Mouse (Mus musculus) olfactory bulb, adult 2 months (tissue): ENCODE data around the gene Gpr35. TPM values are rescaled to one million over a fixed set of nuclear protein-coding genes. Genes with fewer than 3 reads are reported as not detected.
A peak's percentile ranks its signal among the peaks of the same experiment; 100 is the strongest.

Experiments used
- H3K27ac ChIP-seq: fragments of 200-500 bp; 2 replicates; pipeline ENCODE4 v1.5.1; 2012; ENCODE audit warnings: low read depth, low read length; ENCODE audit not compliant: insufficient read depth
- H3K4me1 ChIP-seq: fragments of 200-500 bp; 2 replicates; pipeline ENCODE4 v1.6.1; 2012; ENCODE audit warnings: low read length; ENCODE audit not compliant: control insufficient read depth, insufficient read depth
- H3K4me3 ChIP-seq: fragments of 200-500 bp; 2 replicates; pipeline ENCODE4 v1.5.1; 2012; ENCODE audit warnings: mild to moderate bottlenecking, low read depth, low read length, moderate library complexity; ENCODE audit not compliant: insufficient read depth
- CTCF ChIP-seq: fragments of 200-500 bp; IDR thresholded peaks from 2 replicates; pipeline ENCODE4 v1.5.1; 2012; ENCODE audit warnings: low read depth, mild to moderate bottlenecking, low read length, moderate library complexity; ENCODE audit not compliant: insufficient read depth
- POLR2A ChIP-seq: fragments of 200-500 bp; IDR thresholded peaks from 2 replicates; pipeline ENCODE4 v1.6.1; 2012; ENCODE audit warnings: mild to moderate bottlenecking, low read depth, low read length, moderate library complexity; ENCODE audit not compliant: insufficient read depth
- WGBS: fragments of 180-500 bp; shearing (Covaris S2); methylation state at CpG from one replicate; pipeline ENCODE4 v1.1.7; 2018; 5-methylcytosine and 5-hydroxymethylcytosine counted together
- polyA plus RNA-seq: library from polyadenylated mRNA; stranded (reverse); fragments of >200 nt; gene quantifications from 2 replicates; pipeline ENCODE4 v1.2.4, GENCODE M21; 2012; ENCODE audit warnings: low replicate concordance; ENCODE audit not compliant: missing spikeins, insufficient read depth, insufficient read length

Gpr35 gene
- polyA plus RNA-seq, 1 experiment = not detected

- Histone ChIP-seq H3K27ac (no peak overlapping the region), H3K4me1 (no peaks in the 10 kb centered on the region), H3K4me3 (no peak overlapping the region)
- TF ChIP-seq CTCF = no peak
- no peak for TF ChIP-seq POLR2A
- WGBS = 88% methylated on average over 6 of the region's 6 CpGs
Measured at GRCm38 (mm10) chr1:92992214-92992855, 41.7 kb downstream of the Gpr35 start.

DNA sequence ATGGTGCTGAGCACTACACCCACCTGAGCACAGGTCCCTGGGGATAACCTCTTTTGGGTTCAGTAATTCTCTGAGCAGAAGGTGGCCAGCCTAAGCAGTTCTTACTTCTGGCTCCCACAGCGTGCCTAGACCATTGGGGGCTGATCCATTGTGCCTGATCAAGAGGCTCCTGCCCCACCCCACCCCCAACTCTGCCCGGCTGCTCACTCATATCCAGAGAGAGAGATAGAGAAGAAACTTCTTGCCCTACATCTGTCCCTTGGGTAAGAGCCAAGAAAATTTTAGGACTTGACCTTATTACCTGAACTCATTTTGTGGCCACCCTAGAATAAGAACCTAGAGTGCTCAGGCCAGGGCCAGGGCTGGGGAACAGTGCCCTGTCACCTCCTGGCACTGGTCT lies 42.2 kb downstream of the Gpr35 start:
- Histone ChIP-seq H3K4me3 (no peak overlapping the region), H3K27ac (no peak overlapping the region), H3K4me1 (no peaks in the 10 kb centered on the region)
- TF ChIP-seq CTCF (no peak), POLR2A (no peak)
- WGBS = 87% methylated on average over 2 of the region's 2 CpGs

DNA sequence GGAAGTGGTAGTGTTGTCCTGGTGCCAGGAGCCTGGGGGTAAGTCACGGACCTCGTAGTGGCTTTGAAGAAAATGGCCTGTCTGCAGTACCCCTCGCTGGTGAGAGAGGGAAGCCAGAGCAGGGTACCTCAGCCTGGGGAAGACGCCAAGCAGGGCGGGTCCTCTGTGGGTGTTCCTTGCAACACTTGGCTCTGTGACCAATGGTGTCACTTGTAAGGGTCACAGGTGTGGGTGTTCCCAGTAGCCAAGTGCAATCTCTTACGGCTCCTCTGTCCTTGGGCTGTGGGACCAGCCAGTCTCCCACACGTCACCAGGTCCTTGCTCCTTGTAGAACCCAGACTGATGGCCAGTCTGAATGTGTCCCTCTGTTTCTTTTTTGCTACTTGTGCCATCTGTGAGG lies 55.4 kb downstream of the Gpr35 start, which contains the start of gene Aqp12:
Gene Aqp12 (plus strand): TSS at position 274 of the 400 bp plus-strand sequence.
- whole genome bisulfite sequencing = 72% methylated on average over 7 of the region's 7 CpGs
- no peak within 1 kb of the TSS for H3K27ac ChIP-seq
- H3K4me1 ChIP-seq = no peaks in the 10 kb centered on the region
- no peak for TF ChIP-seq POLR2A
- TF ChIP-seq CTCF = no peak
- no peak within 1 kb of the TSS for H3K4me3 ChIP-seq

GRCm38 (mm10) chr1:93009196-93009595 lies 58.5 kb downstream of the Gpr35 start:
- H3K27ac ChIP-seq = no peak overlapping the region
- no peaks in the 10 kb centered on the region for H3K4me1 ChIP-seq
- WGBS = 61% methylated on average over 4 of the region's 4 CpGs
- TF ChIP-seq POLR2A = no peak
- TF ChIP-seq CTCF = no peak
- no peak overlapping the region for H3K4me3 ChIP-seq

- Histone ChIP-seq H3K4me3 (no peak overlapping the region), H3K4me1 (no peaks in the 10 kb centered on the region), H3K27ac (no peak overlapping the region)
- 25% methylated on average over 3 of the region's 3 CpGs for WGBS
- TF ChIP-seq CTCF = peak; percentile 55; the same call in 1 of the 2 replicates
- TF ChIP-seq POLR2A = no peak
Measured at GRCm38 (mm10) chr1:93010731-93011130, 60.1 kb downstream of the Gpr35 start.

- Histone ChIP-seq H3K4me3 (no peak overlapping the region), H3K27ac (no peak overlapping the region), H3K4me1 (no peaks in the 10 kb centered on the region)
- 73% methylated on average over 7 of the region's 7 CpGs for whole genome bisulfite sequencing
- TF ChIP-seq POLR2A = no peak
- no peak for TF ChIP-seq CTCF
Measured at GRCm38 (mm10) chr1:93012103-93012585, 61.5 kb downstream of the Gpr35 start.

- 68% methylated on average over 4 of the region's 4 CpGs for WGBS
- TF ChIP-seq POLR2A (no peak), CTCF (no peak)
Measured at GRCm38 (mm10) chr1:93013367-93013766, 62.7 kb downstream of the Gpr35 start.

DNA sequence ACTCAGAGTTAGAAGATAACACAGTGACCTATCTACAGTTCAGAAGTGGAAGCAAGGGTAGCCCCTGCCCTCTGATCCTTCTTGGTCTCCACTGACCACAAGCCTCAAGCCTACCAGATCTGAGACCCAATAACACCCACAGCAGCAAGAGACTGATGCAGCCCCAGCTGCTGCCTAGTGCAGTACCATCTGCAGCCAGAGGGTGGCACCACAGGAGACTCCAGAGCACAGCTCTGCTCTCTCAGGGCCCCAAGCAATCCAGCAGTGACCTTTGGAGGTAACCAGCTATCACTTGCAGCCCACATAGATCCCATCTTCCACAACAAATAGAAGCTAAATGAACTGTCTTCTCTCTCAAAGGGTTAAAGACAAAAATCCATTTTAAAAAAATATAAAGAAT lies 63.8 kb downstream of the Gpr35 start:
- Histone ChIP-seq H3K4me1 (no peaks in the 10 kb centered on the region), H3K4me3 (no peak overlapping the region), H3K27ac (no peak overlapping the region)
- TF ChIP-seq CTCF (peak; percentile 89), POLR2A (no peak)

More at GRCm38 (mm10) chr1:93013367-93013766, 62.7 kb downstream of the Gpr35 start:
- H3K27ac ChIP-seq = no peak overlapping the region
- H3K4me3 ChIP-seq = no peak overlapping the region
- no peaks in the 10 kb centered on the region for H3K4me1 ChIP-seq

DNA sequence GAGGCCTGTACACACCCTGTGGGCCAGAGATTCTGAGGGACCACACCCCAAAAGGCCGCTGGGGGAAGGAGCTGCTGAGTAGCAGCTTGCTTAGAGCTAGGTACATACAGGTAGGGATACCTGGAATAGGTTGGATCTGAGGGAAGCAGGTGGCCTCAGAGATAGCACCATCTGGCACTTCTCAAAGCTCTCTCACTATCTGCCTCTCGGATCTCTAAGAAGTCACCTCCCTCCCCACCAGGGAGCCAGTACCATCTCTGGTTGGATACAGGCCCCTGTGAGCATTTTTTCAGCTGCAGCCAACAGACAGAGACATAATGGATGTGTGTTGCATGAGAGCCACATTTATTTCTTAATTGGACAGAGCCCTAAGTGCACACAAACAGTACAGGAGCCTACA lies 64.5 kb downstream of the Gpr35 start:
- Histone ChIP-seq H3K27ac (no peak overlapping the region), H3K4me3 (no peak overlapping the region), H3K4me1 (peaks cover 3% of the 10 kb centered on the region)
- TF ChIP-seq POLR2A = no peak
- TF ChIP-seq CTCF = no peak
- WGBS = 47% methylated on average over 2 of the region's 2 CpGs
